Mouse (Mus musculus) spleen, adult 2 months (tissue): Measurements from ENCODE around the gene Vmn1r16. TPM values are rescaled to one million over a fixed set of nuclear protein-coding genes. Genes with fewer than 3 reads are reported as not detected.

Experiments
- DNase-seq, 2 experiments: peaks; one replicate each; pipeline versions ENCODE4 v3.0.0 to v3.0.0-alpha.2; 2012 to 2021; ENCODE audit warnings: low spot score in 2 of 2, low read depth in 1 of 2
- H3K27ac ChIP-seq: fragments of 200-500 bp; 2 replicates; pipeline ENCODE4 v1.5.1; 2012; ENCODE audit warnings: low read length, inconsistent platforms; ENCODE audit not compliant: insufficient read depth
- H3K27me3 ChIP-seq: fragments of 200-500 bp; 2 replicates; pipeline ENCODE4 v1.6.1; 2012; ENCODE audit warnings: mild to moderate bottlenecking, moderate library complexity, low read length, inconsistent platforms; ENCODE audit not compliant: control insufficient read depth, insufficient read depth
- H3K36me3 ChIP-seq: fragments of 200-500 bp; 2 replicates; pipeline ENCODE4 v1.6.1; 2012; ENCODE audit warnings: mild to moderate bottlenecking, low read length, inconsistent platforms; ENCODE audit not compliant: control insufficient read depth, insufficient read depth
- H3K4me1 ChIP-seq: fragments of 200-500 bp; 2 replicates; pipeline ENCODE4 v1.6.1; 2011; ENCODE audit warnings: inconsistent platforms; ENCODE audit not compliant: control insufficient read depth, insufficient read depth, insufficient read length
- H3K4me3 ChIP-seq: fragments of 200-500 bp; 2 replicates; pipeline ENCODE4 v1.5.1; 2011; ENCODE audit warnings: mild to moderate bottlenecking, inconsistent platforms; ENCODE audit not compliant: insufficient read depth, insufficient read length; ENCODE audit errors: extremely low read depth
- CTCF ChIP-seq: fragments of 200-500 bp; IDR thresholded peaks from 2 replicates; pipeline ENCODE4 v1.5.1; 2011; ENCODE audit warnings: mild to moderate bottlenecking, inconsistent platforms; ENCODE audit not compliant: insufficient read depth, insufficient read length, insufficient replicate concordance; ENCODE audit errors: extremely low read depth
- POLR2A ChIP-seq: fragments of 200-500 bp; IDR thresholded peaks from 2 replicates; pipeline ENCODE4 v1.6.1; 2011; ENCODE audit warnings: low read depth, low read length, inconsistent platforms
- WGBS: fragments of 180-500 bp; shearing (Covaris S2); methylation state at CpG from one replicate; pipeline ENCODE4 v1.1.7; 2018; 5-methylcytosine and 5-hydroxymethylcytosine counted together
- polyA plus RNA-seq: library from polyadenylated mRNA; depleted of rRNA; stranded (reverse); fragments of >200 nt; gene quantifications from 2 replicates; pipeline ENCODE4 v1.2.3, GENCODE M21; 2012; rRNA removed

Gene Vmn1r16
- polyA plus RNA-seq, 1 experiment, result not detected

DNA sequence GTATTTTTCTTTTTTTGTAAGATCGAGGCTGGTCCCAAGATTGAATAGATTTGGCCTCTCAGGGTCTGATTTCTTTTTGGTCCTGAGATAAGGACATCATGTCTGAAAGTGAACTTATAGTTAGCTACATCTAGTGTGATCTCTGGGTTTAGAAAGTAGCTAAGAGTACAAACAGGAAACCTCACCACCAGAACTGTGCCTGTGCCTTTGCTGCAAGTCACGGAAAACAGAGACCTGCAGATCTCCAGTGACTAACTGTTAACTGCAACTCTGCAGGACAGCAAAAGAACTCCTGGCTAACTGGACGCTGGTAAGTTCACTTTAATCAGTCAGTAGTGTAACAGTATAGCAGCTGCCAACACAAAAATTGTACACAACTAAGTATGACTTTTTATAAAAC lies 57.4 kb downstream of the Vmn1r16 start:
- 24% methylated on average over 3 of the region's 3 CpGs for WGBS
- TF ChIP-seq POLR2A (no peak), CTCF (no peak)

More for the DNA sequence above, 57.4 kb downstream of the Vmn1r16 start:
- H3K27ac ChIP-seq, result no peak overlapping the region
- no peak overlapping the region for H3K4me3 ChIP-seq
- no peaks in the 10 kb centered on the region for H3K36me3 ChIP-seq
- H3K27me3 ChIP-seq, result no peaks in the 10 kb centered on the region
- DNase-seq, result no peak
- H3K4me1 ChIP-seq, result no peaks in the 10 kb centered on the region

Other genes with a start within 250 kb of the Vmn1r16 start
- gene Vmn1r10, start 220.0 kb downstream of the Vmn1r16 start, polyA plus RNA-seq, result not detected in 2 replicates
- gene Vmn1r11, start 196.0 kb downstream of the Vmn1r16 start, polyA plus RNA-seq, result not detected in 2 replicates
- gene Vmn1r12, start 172.6 kb downstream of the Vmn1r16 start, polyA plus RNA-seq, result not detected in 2 replicates
- not detected in 2 replicates for gene Vmn1r13, start 126.2 kb downstream of the Vmn1r16 start, polyA plus RNA-seq
- not detected in 2 replicates for gene Vmn1r14, start 97.8 kb downstream of the Vmn1r16 start, polyA plus RNA-seq
- not detected in 2 replicates for gene Vmn1r15, start 71.5 kb downstream of the Vmn1r16 start, polyA plus RNA-seq
- gene Vmn1r17, start 34.2 kb upstream of the Vmn1r16 start, polyA plus RNA-seq, result not detected in 2 replicates
- not detected in 2 replicates for gene Vmn1r18, start 66.3 kb upstream of the Vmn1r16 start, polyA plus RNA-seq
- gene Vmn1r19, start 74.3 kb upstream of the Vmn1r16 start, polyA plus RNA-seq, result not detected in 2 replicates
- not detected in 2 replicates for gene Vmn1r20, start 99.4 kb upstream of the Vmn1r16 start, polyA plus RNA-seq
- 1.4 and 1.7 TPM in 2 replicates for gene Ppm1k, start 206.0 kb upstream of the Vmn1r16 start, polyA plus RNA-seq